In the genomic region with DNA sequence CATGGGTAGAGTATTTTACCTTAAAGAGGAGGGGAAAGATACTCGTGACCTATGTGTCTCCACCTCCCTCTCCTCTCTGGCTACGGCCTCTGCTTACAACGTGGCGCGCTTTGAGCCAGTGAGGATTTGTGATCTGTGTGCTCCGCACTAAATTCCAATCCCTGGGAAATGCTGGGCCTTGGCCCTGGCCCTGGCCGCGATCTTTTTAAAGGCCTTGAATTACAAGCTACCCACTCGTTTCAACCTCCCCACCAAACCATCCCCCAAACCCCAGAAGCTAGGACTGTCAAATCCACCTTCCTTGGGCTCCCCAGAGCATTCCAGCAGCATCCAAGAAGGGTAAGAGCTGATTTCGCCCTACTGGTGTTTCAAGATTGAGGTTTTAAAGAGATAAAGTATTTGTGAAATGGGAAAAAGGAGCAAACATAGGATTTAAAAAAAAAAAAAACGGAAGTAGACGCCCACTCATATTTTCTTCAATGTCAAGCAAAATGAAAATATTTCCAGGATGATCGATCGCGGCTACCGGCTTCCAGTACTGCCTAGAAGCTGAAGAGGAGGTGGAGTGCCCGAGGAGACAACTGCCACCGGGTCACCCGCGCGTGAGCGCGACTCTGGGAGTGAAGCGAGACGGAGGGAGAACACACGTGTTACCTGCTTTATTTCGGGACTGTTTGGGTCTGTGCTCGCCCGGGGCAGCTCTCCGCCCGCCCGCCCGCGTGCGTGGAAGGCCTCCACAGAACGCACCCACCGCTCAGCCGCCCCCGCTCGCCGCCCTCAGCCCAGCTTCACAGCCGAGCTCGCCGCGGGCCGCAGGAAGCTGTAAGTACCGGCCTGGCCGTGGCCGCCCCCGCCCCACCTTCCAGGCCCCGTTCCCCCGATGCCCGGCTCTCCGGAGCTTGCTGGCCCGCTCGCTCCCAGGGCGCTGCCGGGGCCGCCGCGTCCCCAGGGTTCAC, we compare ENCODE assay signal across 8 mouse cellular contexts. TPM values are rescaled to one million over a fixed set of nuclear protein-coding genes. Genes with fewer than 3 reads are reported as not detected.
DNase-seq lines count a peak whose midpoint lies in the region; ATAC-seq lines count a peak whose summit lies in the region.

Foxg1 (plus strand) TSS at position 96 of the 956 bp plus-strand sequence.

- H3K4me1 ChIP-seq in neural tube, embryonic 13.5 days (replicated peaks), result peaks cover 11% of the 10 kb centered on the region

- peak; percentile 21; the same call in 1 of the 2 replicates for ATAC-seq in neural tube, embryonic 13.5 days (ENCODE audit: low read depth)

- H3K4me3 ChIP-seq in neural tube, embryonic 13.5 days, result peak within 1 kb of the TSS; percentile 24

- peaks cover 91% of the 10 kb centered on the region for H3K27me3 ChIP-seq in neural tube, embryonic 13.5 days

- no peaks in the 10 kb centered on the region for H3K36me3 ChIP-seq in neural tube, embryonic 13.5 days

- peak within 1 kb of the TSS; percentile 44 for H3K4me2 ChIP-seq in neural tube, embryonic 13.5 days

- peak; percentile 32 to 42 for DNase-seq in cerebellum, postnatal 14 days
- no peak for DNase-seq in cerebellum, adult 11-12 months
- peak; percentile 8 for DNase-seq in thymus, postnatal 4 days
- no peak for DNase-seq in thymus, postnatal 36 days
- peak in 1 of 2 experiments; percentile 54 for DNase-seq in left cerebral cortex, adult 8-10 months (ENCODE audit: low spot score in 2 of 2)
- no peak for DNase-seq in adrenal gland, postnatal 14 days
- DNase-seq in kidney, postnatal 36 days, result no peak

- under 1% methylated on average over 60 of the region's 61 CpGs for WGBS in neural tube, embryonic 13.5 days

- no peak within 1 kb of the TSS for H3K9ac ChIP-seq in neural tube, embryonic 13.5 days

- no peak within 1 kb of the TSS for H3K27ac ChIP-seq in neural tube, embryonic 13.5 days (replicated peaks)

- H3K9me3 ChIP-seq in neural tube, embryonic 13.5 days, result no peaks in the 10 kb centered on the region

RNA-seq across cellular contexts. Expression of gene Foxg1, which starts in this region (rescaled TPM):
- total RNA-seq in left cerebral cortex, adult 8-10 months (2022), result 100 to 1,000 TPM in 1 of 4 experiments, 10 to 100 TPM in 3; 89.6 to 102 (median 96.9) TPM
- 0.06 and 0.29 TPM in 2 replicates for polyA plus RNA-seq in neural tube, embryonic 13.5 days (2015; fragmentation: Nextera tagmentation; extraction: Ambion mirVana)
- not detected in 2 replicates for total RNA-seq in adrenal gland, postnatal 14 days (2021)

Comparison
In these comparisons a context has a peak if more than half of its experiments do, and no peak if none do; other contexts are left out.
1. RNA of gene Foxg1 (total RNA-seq): 89.6 to 102 TPM in left cerebral cortex, adult 8-10 months; not detected in adrenal gland, postnatal 14 days; every median in the first group is over 10 times any median in the second.
2. DNase-seq: peak in cerebellum, postnatal 14 days (2 of 2) and thymus, postnatal 4 days (single experiment); none in cerebellum, adult 11-12 months (single experiment), thymus, postnatal 36 days (0 of 2), adrenal gland, postnatal 14 days (single experiment) and kidney, postnatal 36 days (0 of 2).
3. Peak in ATAC-seq, H3K4me3 ChIP-seq and H3K4me2 ChIP-seq in neural tube, embryonic 13.5 days; RNA of the gene not detected or under 1 TPM.